Mouse (Mus musculus): ENCODE results near the gene Dhdh.

- TF ChIP-seq CTCF (IDR thresholded peaks at IDR 0.05; ENCODE audit: borderline replicate concordance, control insufficient read depth, extremely low read depth, insufficient read depth, low read length, poor library complexity) (no peak), POLR2A (IDR thresholded peaks at IDR 0.05; ENCODE audit: control insufficient read depth, extremely low read depth, insufficient read depth, low read length, poor library complexity) (no peak)
These were observed 4.3 kb upstream of the Dhdh start for GRCm38 (mm10) chr7:45492951-45493350.

Measured in thymus, adult 2 months (tissue).